In genomic region chr11:109477606-109478380, GRCm38 (mm10) we compare ENCODE assay signal across 24 mouse cellular contexts. TPM values are rescaled to one million over a fixed set of nuclear protein-coding genes. Genes with fewer than 3 reads are reported as not detected.
DNase-seq lines count a peak whose midpoint lies in the region; ATAC-seq and TF ChIP-seq lines count a peak whose summit lies in the region.
"Had no signal": no experiment of that assay in that cellular context is flagged by ENCODE, and none has a peak within 500 bp of the region (broad histone marks: within the 10 kb centered on the region; RNA-seq: fewer than 3 reads in every experiment).

No protein-coding gene starts in this region.

- peak overlapping the region; percentile 14; the same call in 1 of the 2 replicates for H3K9ac ChIP-seq in heart, embryonic 13.5 days
- no peak overlapping the region for H3K9ac ChIP-seq in kidney, embryonic 14.5 days (ENCODE audit: low read depth, low read length)
- no peak overlapping the region for H3K9ac ChIP-seq in liver, embryonic 16.5 days (ENCODE audit: low read depth, low read length)
- H3K9ac ChIP-seq: embryonic facial prominence, embryonic 15.5 days; forebrain, embryonic 15.5 days; heart, embryonic 15.5 days; hindbrain, embryonic 13.5 days; limb, embryonic 13.5 days; lung, embryonic 15.5 days had no signal

- H3K27ac ChIP-seq in heart, embryonic 13.5 days (replicated peaks): no peak overlapping the region
- peak overlapping the region; percentile 41; the same call in 1 of the 2 replicates for H3K27ac ChIP-seq in kidney, adult 2 months (ENCODE audit: insufficient read depth, low read depth, low read length)
- no peak overlapping the region for H3K27ac ChIP-seq in kidney, embryonic 14.5 days (ENCODE audit: low read depth, low read length)
- H3K27ac ChIP-seq in liver, embryonic 16.5 days (ENCODE audit: low read length): peak overlapping the region; percentile 69
- H3K27ac ChIP-seq: embryonic facial prominence, embryonic 15.5 days; forebrain, embryonic 15.5 days; heart, embryonic 15.5 days; limb, embryonic 13.5 days; lung, embryonic 15.5 days had no signal

- peaks cover 19% of the 10 kb centered on the region for H3K27me3 ChIP-seq in heart, embryonic 13.5 days (replicated peaks)
- no peaks in the 10 kb centered on the region for H3K27me3 ChIP-seq in kidney, adult 2 months (replicated peaks; ENCODE audit: control insufficient read depth, insufficient read depth, low read length)
- H3K27me3 ChIP-seq in kidney, embryonic 14.5 days (ENCODE audit: control insufficient read depth, insufficient read depth, low read length): no peaks in the 10 kb centered on the region; the same call in 1 of the 2 replicates
- no peaks in the 10 kb centered on the region for H3K27me3 ChIP-seq in liver, embryonic 16.5 days (ENCODE audit: control insufficient read depth, insufficient read depth, low read depth, low read length)
- H3K27me3 ChIP-seq: forebrain, embryonic 15.5 days; hindbrain, embryonic 13.5 days; lung, embryonic 15.5 days; megakaryocyte, embryonic 14.5 days had no signal

- TF ChIP-seq CTCF in kidney, adult 2 months (conservative IDR thresholded peaks at IDR 0.05; ENCODE audit: insufficient read depth, insufficient read length, low read depth, low read length): no peak

- no peak for DNase-seq in heart, adult 8-10 months (ENCODE audit: low spot score)
- no peak for DNase-seq in kidney, adult 2 months
- DNase-seq in Muller cell, postnatal 12 days (ENCODE audit: inconsistent ontology term): peak; percentile 27
- DNase-seq in spleen, postnatal 10 days (ENCODE audit: low spot score in 2 of 2): no peak
- no peak for DNase-seq in gastrocnemius, adult 18-20 months (ENCODE audit: low spot score)
- DNase-seq: adrenal gland, postnatal 36 days; cerebellum, adult 9-10 months; gastrocnemius, postnatal 14 days; heart, adult 18-20 months; layer of hippocampus, adult 9-11 months; lung, postnatal 36 days; thymus, adult 18-20 months had no signal

- H3K36me3 ChIP-seq in heart, embryonic 13.5 days: no peaks in the 10 kb centered on the region
- no peaks in the 10 kb centered on the region for H3K36me3 ChIP-seq in kidney, adult 2 months (ENCODE audit: control insufficient read depth, insufficient read depth, low read length)
- no peaks in the 10 kb centered on the region for H3K36me3 ChIP-seq in kidney, embryonic 14.5 days (ENCODE audit: control insufficient read depth, insufficient read depth, low read length)
- no peaks in the 10 kb centered on the region for H3K36me3 ChIP-seq in liver, embryonic 16.5 days (ENCODE audit: control insufficient read depth, insufficient read depth)
- H3K36me3 ChIP-seq: embryonic facial prominence, embryonic 15.5 days; forebrain, embryonic 15.5 days; heart, embryonic 15.5 days; hindbrain, embryonic 13.5 days; limb, embryonic 13.5 days; lung, embryonic 15.5 days had no signal

- no peak for TF ChIP-seq POLR2A in kidney, adult 2 months (IDR thresholded peaks at IDR 0.05; ENCODE audit: low read depth, low read length)

- no peak overlapping the region for H3K4me2 ChIP-seq in heart, embryonic 13.5 days
- H3K4me2 ChIP-seq in kidney, embryonic 14.5 days (replicated peaks; ENCODE audit: low read depth, low read length): no peak overlapping the region
- no peak overlapping the region for H3K4me2 ChIP-seq in liver, embryonic 16.5 days (ENCODE audit: low read depth, low read length)
- H3K4me2 ChIP-seq: embryonic facial prominence, embryonic 15.5 days; forebrain, embryonic 15.5 days; heart, embryonic 15.5 days; hindbrain, embryonic 13.5 days; limb, embryonic 13.5 days; lung, embryonic 15.5 days had no signal

- no peak overlapping the region for H3K4me3 ChIP-seq in heart, embryonic 13.5 days
- H3K4me3 ChIP-seq in kidney, adult 2 months (ENCODE audit: insufficient read depth, low read depth, low read length): no peak overlapping the region
- H3K4me3 ChIP-seq in kidney, embryonic 14.5 days (ENCODE audit: low read length): no peak overlapping the region
- H3K4me3 ChIP-seq in liver, embryonic 16.5 days (ENCODE audit: low read depth, low read length): no peak overlapping the region
- H3K4me3 ChIP-seq: embryonic facial prominence, embryonic 15.5 days; forebrain, embryonic 15.5 days; heart, embryonic 15.5 days; hindbrain, embryonic 13.5 days; limb, embryonic 13.5 days; lung, embryonic 15.5 days; megakaryocyte, embryonic 14.5 days had no signal

- H3K9me3 ChIP-seq in heart, embryonic 13.5 days: no peaks in the 10 kb centered on the region
- H3K9me3 ChIP-seq in kidney, embryonic 14.5 days (ENCODE audit: control insufficient read depth, low read length): no peaks in the 10 kb centered on the region
- H3K9me3 ChIP-seq in liver, embryonic 16.5 days (replicated peaks; ENCODE audit: control insufficient read depth, low read length): no peaks in the 10 kb centered on the region
- H3K9me3 ChIP-seq: embryonic facial prominence, embryonic 15.5 days; forebrain, embryonic 15.5 days; heart, embryonic 15.5 days; hindbrain, embryonic 13.5 days; limb, embryonic 13.5 days; lung, embryonic 15.5 days had no signal

- ATAC-seq in heart, embryonic 13.5 days (ENCODE audit: extremely low read depth, insufficient number of reproducible peaks, low FRiP score, low TSS enrichment): no peak
- no peak for ATAC-seq in kidney, embryonic 14.5 days (ENCODE audit: low FRiP score, low TSS enrichment)
- peak; percentile 7 for ATAC-seq in liver, embryonic 16.5 days (ENCODE audit: low read depth)
- ATAC-seq: forebrain, embryonic 15.5 days; inflammation-experienced regulatory T-cells, adult 6 months; Patski had no signal

- WGBS in heart, embryonic 13.5 days: 51% methylated on average over 16 of the region's 16 CpGs
- 43% methylated on average over 16 of the region's 16 CpGs for WGBS in kidney, adult 2 months
- 34% methylated on average over 16 of the region's 16 CpGs for WGBS in kidney, embryonic 14.5 days
- 65% methylated on average over 16 of the region's 16 CpGs for WGBS in liver, embryonic 16.5 days (ENCODE audit: insufficient replicate concordance)

- peaks cover 24% of the 10 kb centered on the region for H3K4me1 ChIP-seq in heart, embryonic 13.5 days
- H3K4me1 ChIP-seq in kidney, adult 2 months (ENCODE audit: control insufficient read depth, insufficient read depth, low read length): peaks cover 5% of the 10 kb centered on the region; the same call in 1 of the 2 replicates
- peaks cover 2% of the 10 kb centered on the region; the same call in 1 of the 2 replicates for H3K4me1 ChIP-seq in kidney, embryonic 14.5 days (ENCODE audit: control insufficient read depth, insufficient read depth, low read length)
- H3K4me1 ChIP-seq in liver, embryonic 16.5 days (ENCODE audit: control insufficient read depth, low read depth, low read length): peaks cover 25% of the 10 kb centered on the region

RNA-seq across cellular contexts. Expression of gene Slc16a6, which starts 4.4 kb away (rescaled TPM):
- polyA plus RNA-seq in heart, embryonic 13.5 days (2015; fragmentation: Nextera tagmentation; extraction: Ambion mirVana): 9.6 and 9.7 TPM in 2 replicates
- 10 to 100 TPM in 2 of 4 experiments, 1 to 10 TPM in 2; 6.4 to 12.9 (median 10.0) TPM for total RNA-seq in heart, adult 8-10 months (2022)
- polyA plus RNA-seq in kidney, adult 2 months (2012; rRNA removed): 1.2 and 2.8 TPM in 2 replicates
- 9.7 and 11.8 TPM in 2 replicates for polyA plus RNA-seq in kidney, embryonic 14.5 days (2014; fragmentation: Nextera tagmentation; extraction: Ambion mirVana)
- polyA plus RNA-seq in liver, embryonic 16.5 days (2015; fragmentation: Nextera tagmentation; extraction: Ambion mirVana): 32.0 and 33.4 TPM in 2 replicates
- total RNA-seq in gastrocnemius, adult 18-20 months (2021): 1 to 10 TPM; 3.7 to 7.1 TPM

RNA-seq across cellular contexts. Expression of gene Arsg, which starts 4.6 kb away (rescaled TPM):
- 3.8 and 3.9 TPM in 2 replicates for polyA plus RNA-seq in heart, embryonic 13.5 days (2015; fragmentation: Nextera tagmentation; extraction: Ambion mirVana)
- total RNA-seq in heart, adult 8-10 months (2022): 1 to 10 TPM in 3 of 4 experiments, under 1 TPM in 1; 0.87 to 2.7 (median 1.8) TPM
- 20.9 and 24.9 TPM in 2 replicates for polyA plus RNA-seq in kidney, adult 2 months (2012; rRNA removed)
- 2.2 and 6.1 TPM in 2 replicates for polyA plus RNA-seq in kidney, embryonic 14.5 days (2014; fragmentation: Nextera tagmentation; extraction: Ambion mirVana)
- polyA plus RNA-seq in liver, embryonic 16.5 days (2015; fragmentation: Nextera tagmentation; extraction: Ambion mirVana): 3.2 and 3.8 TPM in 2 replicates
- 1 to 10 TPM; 1.2 to 1.6 TPM for total RNA-seq in gastrocnemius, adult 18-20 months (2021)

RNA-seq across cellular contexts. Expression of gene Amz2, which starts 52.0 kb away (rescaled TPM):
- 33.4 and 38.1 TPM in 2 replicates for polyA plus RNA-seq in heart, embryonic 13.5 days (2015; fragmentation: Nextera tagmentation; extraction: Ambion mirVana)
- total RNA-seq in heart, adult 8-10 months (2022): 10 to 100 TPM; 45.2 to 56.6 (median 54.4) TPM
- polyA plus RNA-seq in kidney, adult 2 months (2012; rRNA removed): 42.5 and 47.2 TPM in 2 replicates
- polyA plus RNA-seq in kidney, embryonic 14.5 days (2014; fragmentation: Nextera tagmentation; extraction: Ambion mirVana): 42.1 and 49.8 TPM in 2 replicates
- 10.1 and 11.4 TPM in 2 replicates for polyA plus RNA-seq in liver, embryonic 16.5 days (2015; fragmentation: Nextera tagmentation; extraction: Ambion mirVana)
- 10 to 100 TPM; 68.8 to 72.7 TPM for total RNA-seq in gastrocnemius, adult 18-20 months (2021)

Comparison
In these comparisons a context has a peak if more than half of its experiments do, and no peak if none do; other contexts are left out.
1. H3K27ac ChIP-seq: peak in kidney, adult 2 months (single experiment) and liver, embryonic 16.5 days (single experiment); none in heart, embryonic 13.5 days (single experiment) and kidney, embryonic 14.5 days (single experiment).